ENCODE assay signal across 15 mouse cellular contexts in genomic region chr15:27539745-27540144, GRCm38 (mm10).
DNase-seq lines count a peak whose midpoint lies in the region; ATAC-seq and TF ChIP-seq lines count a peak whose summit lies in the region.
"Had no signal": no experiment of that assay in that cellular context is flagged by ENCODE, and none has a peak within 500 bp of the region (broad histone marks: within the 10 kb centered on the region; RNA-seq: fewer than 3 reads in every experiment).

No protein-coding gene starts in this region.

- H3K27me3 ChIP-seq in cerebellum, adult 2 months (ENCODE audit: control insufficient read depth, insufficient read depth, low read length): no peaks in the 10 kb centered on the region
- H3K27me3 ChIP-seq in CH12.LX (replicated peaks): no peaks in the 10 kb centered on the region
- H3K27me3 ChIP-seq in heart, embryonic 14.5 days (ENCODE audit: control insufficient read depth, insufficient read depth, low read length): no peaks in the 10 kb centered on the region
- H3K27me3 ChIP-seq: hindbrain, embryonic 12.5 days; neural tube, embryonic 13.5 days had no signal

- 0 out of 2 replicates have a peak, but pooled peaks have one; percentile 24 for ATAC-seq in heart, embryonic 14.5 days (ENCODE audit: insufficient number of reproducible peaks, insufficient read depth, low FRiP score, low read depth)
- ATAC-seq in granulocyte monocyte progenitor cell, adult 5-6 weeks (replicated peaks; ENCODE audit: poor library complexity, severe bottlenecking): no peak

- H3K4me3 ChIP-seq in cerebellum, adult 2 months (replicated peaks; ENCODE audit: insufficient read depth, low read depth, low read length): no peak overlapping the region
- no peak overlapping the region for H3K4me3 ChIP-seq in CH12.LX (replicated peaks in 1 of 3; ENCODE audit: low read depth in 2 of 3, low read length in 2 of 3, poor library complexity in 1 of 3)
- no peak overlapping the region for H3K4me3 ChIP-seq in gastrocnemius, adult 2 months
- H3K4me3 ChIP-seq in heart, embryonic 14.5 days (ENCODE audit: control insufficient read depth in 1 of 2, insufficient read depth in 1 of 2, low read depth in 1 of 2, low read length in 2 of 2): no peak overlapping the region
- H3K4me3 ChIP-seq: forebrain, embryonic 10.5 days; hindbrain, embryonic 12.5 days; limb, embryonic 10.5 days; neural tube, embryonic 13.5 days had no signal

- peaks cover 0 to 3% of the 10 kb centered on the region in 2 experiments for H3K36me3 ChIP-seq in CH12.LX (replicated peaks in 1 of 2; ENCODE audit: control insufficient read depth in 1 of 2, insufficient read depth in 1 of 2, low read length in 1 of 2)
- H3K36me3 ChIP-seq in heart, embryonic 14.5 days (ENCODE audit: control insufficient read depth, insufficient read depth, low read length): no peaks in the 10 kb centered on the region
- H3K36me3 ChIP-seq: forebrain, embryonic 10.5 days; hindbrain, embryonic 12.5 days; limb, embryonic 10.5 days; neural tube, embryonic 13.5 days had no signal

- no peak for TF ChIP-seq CTCF in cerebellum, adult 2 months (IDR thresholded peaks at IDR 0.05; ENCODE audit: borderline replicate concordance, insufficient read depth, low read depth, low read length)
- TF ChIP-seq CTCF in CH12.LX (conservative IDR thresholded peaks at IDR 0.05 in 1 of 2, IDR thresholded peaks at IDR 0.05 in 1 of 2; ENCODE audit: low read depth in 2 of 2, low read length in 2 of 2): no peak
- no peak for TF ChIP-seq CTCF in gastrocnemius, adult 2 months (IDR thresholded peaks at IDR 0.05)

- peak overlapping the region; percentile 9; the same call in 1 of the 2 replicates for H3K27ac ChIP-seq in cerebellum, adult 2 months (ENCODE audit: insufficient read depth, low read length)
- H3K27ac ChIP-seq in CH12.LX (ENCODE audit: insufficient read depth, low read depth): no peak overlapping the region
- peak overlapping the region; percentile 95 for H3K27ac ChIP-seq in gastrocnemius, adult 2 months
- H3K27ac ChIP-seq in heart, embryonic 14.5 days (replicated peaks in 1 of 2; ENCODE audit: control insufficient read depth in 1 of 2, insufficient read depth in 1 of 2, low read depth in 2 of 2, low read length in 2 of 2): peak overlapping the region; percentile 82 to 92
- H3K27ac ChIP-seq: forebrain, embryonic 10.5 days; hindbrain, embryonic 12.5 days; kidney, postnatal 0 days; limb, embryonic 10.5 days; neural tube, embryonic 13.5 days had no signal

- H3K9me3 ChIP-seq in CH12.LX (replicated peaks; ENCODE audit: low read length): no peaks in the 10 kb centered on the region
- no peaks in the 10 kb centered on the region for H3K9me3 ChIP-seq in heart, embryonic 14.5 days (ENCODE audit: control insufficient read depth, low read length)
- H3K9me3 ChIP-seq: forebrain, embryonic 10.5 days; hindbrain, embryonic 12.5 days; limb, embryonic 10.5 days; neural tube, embryonic 13.5 days had no signal

- H3K4me1 ChIP-seq in cerebellum, adult 2 months (ENCODE audit: control insufficient read depth, insufficient read depth, low read length): peaks cover 37% of the 10 kb centered on the region
- H3K4me1 ChIP-seq in CH12.LX (ENCODE audit: control insufficient read depth in 1 of 2, insufficient read depth in 2 of 2): peaks cover 4 to 37% of the 10 kb centered on the region in 2 experiments
- H3K4me1 ChIP-seq in heart, embryonic 14.5 days (ENCODE audit: control insufficient read depth in 2 of 2, insufficient read depth in 2 of 2, low read length in 2 of 2): peaks cover 35 to 51% of the 10 kb centered on the region in 2 experiments

- no peak overlapping the region for H3K4me2 ChIP-seq in CH12.LX (ENCODE audit: insufficient read depth, low read depth, poor library complexity, severe bottlenecking)
- H3K4me2 ChIP-seq in heart, embryonic 14.5 days (ENCODE audit: low read length): no peak overlapping the region
- H3K4me2 ChIP-seq: hindbrain, embryonic 12.5 days; neural tube, embryonic 13.5 days had no signal

- in situ Hi-C loops in CH12.LX (cut with MboI; ENCODE audit: low pct_ligation_motif_present, low pct_unique_long_range_greater_than_20kb, low sequenced_read_pairs): no loop called here

- peak in 1 of 2 experiments; percentile 46 for DNase-seq in cerebellum, adult 2 months
- DNase-seq in cerebellum, postnatal 10 days: no peak
- no peak for DNase-seq in CH12.LX (ENCODE audit: extremely low read depth)
- DNase-seq in gastrocnemius, adult 2 months: peak; percentile 87
- DNase-seq in right cerebral cortex, adult 18-20 months: no peak
- no peak for DNase-seq in right cerebral cortex, postnatal 25 days
- DNase-seq: lung, adult 2 months; thymus, postnatal 14 days had no signal

- no peak for TF ChIP-seq POLR2A in cerebellum, adult 2 months (IDR thresholded peaks at IDR 0.05; ENCODE audit: borderline replicate concordance, insufficient read depth, low read length)
- TF ChIP-seq POLR2A in CH12.LX (IDR thresholded peaks at IDR 0.05; ENCODE audit: low read depth, low read length): no peak

- TF ChIP-seq EP300 in CH12.LX (IDR thresholded peaks at IDR 0.05; ENCODE audit: low read length): no peak

- H3K79me2 ChIP-seq in CH12.LX (replicated peaks; ENCODE audit: control insufficient read depth, extremely low read depth, insufficient read depth, poor library complexity, severe bottlenecking): no peaks in the 10 kb centered on the region

- intact Hi-C loops in gastrocnemius, adult 2 months (cut with DNase I): loop anchor here (2.0 to 5.0 kb wide), 2 partner anchors 32 to 63 kb away; no protein-coding TSS in a partner anchor

- TF ChIP-seq RAD21 in CH12.LX (IDR thresholded peaks at IDR 0.05; ENCODE audit: low read depth, low read length): no peak

- no peak overlapping the region for H3K9ac ChIP-seq in CH12.LX (ENCODE audit: insufficient read depth, low read depth)
- H3K9ac ChIP-seq in heart, embryonic 14.5 days (ENCODE audit: low read length): no peak overlapping the region; the same call in 1 of the 2 replicates
- H3K9ac ChIP-seq: hindbrain, embryonic 12.5 days; neural tube, embryonic 13.5 days had no signal

- WGBS in cerebellum, adult 2 months: 33% methylated on average over 9 of the region's 9 CpGs
- WGBS in heart, embryonic 14.5 days: 56% methylated on average over 9 of the region's 9 CpGs

- dilution Hi-C loops in CH12.LX (cut with MboI; ENCODE audit: extremely low pct_ligation_motif_present, extremely low pct_unique_long_range_greater_than_20kb, low sequenced_read_pairs): no loop called here

TF ChIP-seq in CH12.LX, 34 proteins besides CTCF, POLR2A, EP300 and RAD21:
- TF ChIP-seq BHLHE40 (IDR thresholded peaks at IDR 0.05; ENCODE audit: low read depth, low read length): peak; percentile 59
- TF ChIP-seq MYC (IDR thresholded peaks at IDR 0.05; ENCODE audit: low read depth, low read length): no peak
